Mouse (Mus musculus): ENCODE measurements at regions not wholly inside any gene's neighbourhood (a gene's known extent, or its start where the extent isn't known, plus 50 kb on each side); places are given as distances from the start of the nearest gene placed in this dataset.

- ATAC-seq (ENCODE audit: low FRiP score) = no peak
- H3K4me2 ChIP-seq (replicated peaks) = no peak overlapping the region
- H3K4me3 ChIP-seq (replicated peaks; ENCODE audit: low read length) = no peak overlapping the region
- WGBS = 37% methylated on average over 7 of the region's 7 CpGs
- no peaks in the 10 kb centered on the region for H3K27me3 ChIP-seq (ENCODE audit: control insufficient read depth, insufficient read depth, low read length)
- no peaks in the 10 kb centered on the region for H3K4me1 ChIP-seq (replicated peaks; ENCODE audit: control insufficient read depth, insufficient read depth, low read length)
- H3K27ac ChIP-seq = no peak overlapping the region
- no peaks in the 10 kb centered on the region for H3K9me3 ChIP-seq (ENCODE audit: control insufficient read depth, low read length)
- DNase-seq (ENCODE audit: low spot score) = no peak
- H3K9ac ChIP-seq = no peak overlapping the region
- H3K36me3 ChIP-seq (replicated peaks; ENCODE audit: control insufficient read depth, insufficient read depth) = no peaks in the 10 kb centered on the region
Observed at GRCm38 (mm10) chr10:100746151-100746550, 155.9 kb downstream of the 1700017N19Rik start.

- H3K4me3 ChIP-seq (replicated peaks; ENCODE audit: low read length) = no peak overlapping the region
- H3K36me3 ChIP-seq (replicated peaks; ENCODE audit: control insufficient read depth, insufficient read depth) = no peaks in the 10 kb centered on the region
- H3K27me3 ChIP-seq (ENCODE audit: control insufficient read depth, insufficient read depth, low read length) = no peaks in the 10 kb centered on the region
- H3K4me2 ChIP-seq (replicated peaks) = no peak overlapping the region
- ATAC-seq (ENCODE audit: low FRiP score) (no peak), DNase-seq (ENCODE audit: low spot score) (no peak)
- 49% methylated on average over 5 of the region's 5 CpGs for WGBS
- no peaks in the 10 kb centered on the region for H3K4me1 ChIP-seq (replicated peaks; ENCODE audit: control insufficient read depth, insufficient read depth, low read length)
- H3K9me3 ChIP-seq (ENCODE audit: control insufficient read depth, low read length) = no peaks in the 10 kb centered on the region
- H3K9ac ChIP-seq = no peak overlapping the region
- H3K27ac ChIP-seq = no peak overlapping the region
Observed at GRCm38 (mm10) chr10:100754957-100755356, 164.7 kb downstream of the 1700017N19Rik start.

GRCm38 (mm10) chr10:100774252-100774651 lies 184.0 kb downstream of the 1700017N19Rik start:
- Histone ChIP-seq H3K27ac (no peak overlapping the region), H3K9me3 (ENCODE audit: control insufficient read depth, low read length) (no peaks in the 10 kb centered on the region), H3K27me3 (ENCODE audit: control insufficient read depth, insufficient read depth, low read length) (no peaks in the 10 kb centered on the region), H3K9ac (no peak overlapping the region), H3K36me3 (replicated peaks; ENCODE audit: control insufficient read depth, insufficient read depth) (no peaks in the 10 kb centered on the region), H3K4me1 (replicated peaks; ENCODE audit: control insufficient read depth, insufficient read depth, low read length) (no peaks in the 10 kb centered on the region), H3K4me2 (replicated peaks) (no peak overlapping the region), H3K4me3 (replicated peaks; ENCODE audit: low read length) (no peak overlapping the region)
- ATAC-seq (ENCODE audit: low FRiP score) (no peak), DNase-seq (ENCODE audit: low spot score) (no peak)

- Histone ChIP-seq H3K4me3 (replicated peaks; ENCODE audit: low read length) (no peak overlapping the region), H3K9me3 (ENCODE audit: control insufficient read depth, low read length) (no peaks in the 10 kb centered on the region), H3K9ac (no peak overlapping the region), H3K27ac (no peak overlapping the region), H3K36me3 (replicated peaks; ENCODE audit: control insufficient read depth, insufficient read depth) (no peaks in the 10 kb centered on the region), H3K4me2 (replicated peaks) (no peak overlapping the region), H3K4me1 (replicated peaks; ENCODE audit: control insufficient read depth, insufficient read depth, low read length) (no peaks in the 10 kb centered on the region), H3K27me3 (ENCODE audit: control insufficient read depth, insufficient read depth, low read length) (no peaks in the 10 kb centered on the region)
- WGBS = 52% methylated on average over 3 of the region's 3 CpGs
- peak; percentile 24 for DNase-seq (ENCODE audit: low spot score)
- ATAC-seq (ENCODE audit: low FRiP score) = no peak
Observed at GRCm38 (mm10) chr10:100792166-100792565, 201.9 kb downstream of the 1700017N19Rik start.

GRCm38 (mm10) chr10:100792569-100792968 lies 202.3 kb downstream of the 1700017N19Rik start:
- no peak overlapping the region for H3K4me3 ChIP-seq (replicated peaks; ENCODE audit: low read length)
- H3K27me3 ChIP-seq (ENCODE audit: control insufficient read depth, insufficient read depth, low read length) = no peaks in the 10 kb centered on the region
- H3K9me3 ChIP-seq (ENCODE audit: control insufficient read depth, low read length) = no peaks in the 10 kb centered on the region
- ATAC-seq (ENCODE audit: low FRiP score) = no peak
- no peak overlapping the region for H3K4me2 ChIP-seq (replicated peaks)
- H3K27ac ChIP-seq = no peak overlapping the region
- no peaks in the 10 kb centered on the region for H3K36me3 ChIP-seq (replicated peaks; ENCODE audit: control insufficient read depth, insufficient read depth)
- H3K4me1 ChIP-seq (replicated peaks; ENCODE audit: control insufficient read depth, insufficient read depth, low read length) = no peaks in the 10 kb centered on the region
- no peak overlapping the region for H3K9ac ChIP-seq
- DNase-seq (ENCODE audit: low spot score) = no peak
- 58% methylated on average over 4 of the region's 4 CpGs for WGBS

GRCm38 (mm10) chr10:100795215-100795972 lies 205.1 kb downstream of the 1700017N19Rik start:
- Histone ChIP-seq H3K36me3 (replicated peaks; ENCODE audit: control insufficient read depth, insufficient read depth) (no peaks in the 10 kb centered on the region), H3K27me3 (ENCODE audit: control insufficient read depth, insufficient read depth, low read length) (no peaks in the 10 kb centered on the region), H3K9ac (no peak overlapping the region), H3K27ac (no peak overlapping the region), H3K4me3 (replicated peaks; ENCODE audit: low read length) (no peak overlapping the region), H3K9me3 (ENCODE audit: control insufficient read depth, low read length) (no peaks in the 10 kb centered on the region), H3K4me2 (replicated peaks) (no peak overlapping the region), H3K4me1 (replicated peaks; ENCODE audit: control insufficient read depth, insufficient read depth, low read length) (no peaks in the 10 kb centered on the region)
- DNase-seq (ENCODE audit: low spot score) (no peak), ATAC-seq (ENCODE audit: low FRiP score) (no peak)
- WGBS = 59% methylated on average over 6 of the region's 6 CpGs

- DNase-seq (ENCODE audit: low spot score) (no peak), ATAC-seq (ENCODE audit: low FRiP score) (no peak)
- H3K36me3 ChIP-seq (replicated peaks; ENCODE audit: control insufficient read depth, insufficient read depth) = no peaks in the 10 kb centered on the region
- H3K4me1 ChIP-seq (replicated peaks; ENCODE audit: control insufficient read depth, insufficient read depth, low read length) = no peaks in the 10 kb centered on the region
- 73% methylated on average over 2 of the region's 2 CpGs for WGBS
- no peak overlapping the region for H3K27ac ChIP-seq
- H3K9me3 ChIP-seq (ENCODE audit: control insufficient read depth, low read length) = no peaks in the 10 kb centered on the region
- H3K4me3 ChIP-seq (replicated peaks; ENCODE audit: low read length) = no peak overlapping the region
- no peaks in the 10 kb centered on the region for H3K27me3 ChIP-seq (ENCODE audit: control insufficient read depth, insufficient read depth, low read length)
- H3K4me2 ChIP-seq (replicated peaks) = no peak overlapping the region
- H3K9ac ChIP-seq = no peak overlapping the region
Observed at GRCm38 (mm10) chr10:100811639-100812038, 221.4 kb downstream of the 1700017N19Rik start.

GRCm38 (mm10) chr10:100834794-100835193 lies 244.5 kb downstream of the 1700017N19Rik start:
- no peak overlapping the region for H3K4me2 ChIP-seq (replicated peaks)
- WGBS = 76% methylated on average over 4 of the region's 4 CpGs

GRCm38 (mm10) chr10:100853213-100853612 lies 262.9 kb downstream of the 1700017N19Rik start:
- H3K4me2 ChIP-seq (replicated peaks) = no peak overlapping the region
- H3K9me3 ChIP-seq (ENCODE audit: control insufficient read depth, low read length) = 0 out of 2 replicates have a peak, but pooled peaks cover 6% of the 10 kb centered on the region
- H3K27me3 ChIP-seq (ENCODE audit: control insufficient read depth, insufficient read depth, low read length) = no peaks in the 10 kb centered on the region
- no peak overlapping the region for H3K4me3 ChIP-seq (replicated peaks; ENCODE audit: low read length)
- H3K27ac ChIP-seq = no peak overlapping the region
- no peaks in the 10 kb centered on the region for H3K36me3 ChIP-seq (replicated peaks; ENCODE audit: control insufficient read depth, insufficient read depth)
- H3K4me1 ChIP-seq (replicated peaks; ENCODE audit: control insufficient read depth, insufficient read depth, low read length) = no peaks in the 10 kb centered on the region
- DNase-seq (ENCODE audit: low spot score) (no peak), ATAC-seq (ENCODE audit: low FRiP score) (no peak)
- H3K9ac ChIP-seq = no peak overlapping the region

More at GRCm38 (mm10) chr10:100834794-100835193, 244.5 kb downstream of the 1700017N19Rik start:
- no peak overlapping the region for H3K27ac ChIP-seq
- H3K4me3 ChIP-seq (replicated peaks; ENCODE audit: low read length) = no peak overlapping the region
- ATAC-seq (ENCODE audit: low FRiP score) (no peak), DNase-seq (ENCODE audit: low spot score) (no peak)
- H3K4me1 ChIP-seq (replicated peaks; ENCODE audit: control insufficient read depth, insufficient read depth, low read length) = no peaks in the 10 kb centered on the region
- H3K9ac ChIP-seq = no peak overlapping the region
- no peaks in the 10 kb centered on the region for H3K27me3 ChIP-seq (ENCODE audit: control insufficient read depth, insufficient read depth, low read length)
- no peaks in the 10 kb centered on the region for H3K9me3 ChIP-seq (ENCODE audit: control insufficient read depth, low read length)
- H3K36me3 ChIP-seq (replicated peaks; ENCODE audit: control insufficient read depth, insufficient read depth) = no peaks in the 10 kb centered on the region

- 0 out of 2 replicates have a peak, but pooled peaks cover 6% of the 10 kb centered on the region for H3K9me3 ChIP-seq (ENCODE audit: control insufficient read depth, low read length)
- no peaks in the 10 kb centered on the region for H3K36me3 ChIP-seq (replicated peaks; ENCODE audit: control insufficient read depth, insufficient read depth)
- no peak overlapping the region for H3K4me2 ChIP-seq (replicated peaks)
- DNase-seq (ENCODE audit: low spot score) (no peak), ATAC-seq (ENCODE audit: low FRiP score) (no peak; the same call in 1 of the 2 replicates)
- no peak overlapping the region for H3K4me3 ChIP-seq (replicated peaks; ENCODE audit: low read length)
- no peak overlapping the region for H3K9ac ChIP-seq
- H3K4me1 ChIP-seq (replicated peaks; ENCODE audit: control insufficient read depth, insufficient read depth, low read length) = no peaks in the 10 kb centered on the region
- no peak overlapping the region for H3K27ac ChIP-seq
- 80% methylated on average over 3 of the region's 3 CpGs for WGBS
- no peaks in the 10 kb centered on the region for H3K27me3 ChIP-seq (ENCODE audit: control insufficient read depth, insufficient read depth, low read length)
Observed at GRCm38 (mm10) chr10:100856509-100856908, 266.2 kb downstream of the 1700017N19Rik start.
